Mouse (Mus musculus): ENCODE measurements around the gene Adap2. TPM values are rescaled to one million over a fixed set of nuclear protein-coding genes. Genes with fewer than 3 reads are reported as not detected.
"Not testable (repeated sequence)": the region's sequence is repeated elsewhere in the genome, so short reads cannot be mapped to it uniquely, and the experiment has no call there.

Gene Adap2
- polyA plus RNA-seq, 1 experiment from 2014 or later: 0.73 TPM

- Histone ChIP-seq H3K9me3 (no peaks in the 10 kb centered on the region), H3K36me3 (replicated peaks) (no peaks in the 10 kb centered on the region), H3K27ac (peak within 1 kb of the TSS; percentile 88), H3K27me3 (ENCODE audit: poor library complexity, severe bottlenecking) (no peaks in the 10 kb centered on the region), H3K4me3 (peak within 1 kb of the TSS; percentile 71), H3K4me1 (peaks cover 9% of the 10 kb centered on the region)
- peak; percentile 81 for DNase-seq (ENCODE audit: extremely low spot score, low spot score)
- 2% methylated on average over 33 of the region's 33 CpGs for whole genome bisulfite sequencing
Measured at GRCm38 (mm10) chr11:80183705-80184255, 29.9 kb downstream of the Adap2 start, which contains the start of gene Rnf135. Gene Rnf135, plus strand, starts transcription at chr11:80183851.

GRCm38 (mm10) chr11:80184531-80185071 lies 30.7 kb downstream of the Adap2 start:
- H3K27ac ChIP-seq: no peak overlapping the region
- H3K4me3 ChIP-seq: peak overlapping the region; percentile 71
- no peaks in the 10 kb centered on the region for H3K9me3 ChIP-seq
- DNase-seq (ENCODE audit: extremely low spot score, low spot score): no peak
- H3K27me3 ChIP-seq (ENCODE audit: poor library complexity, severe bottlenecking): no peaks in the 10 kb centered on the region
- 95% methylated on average over 6 of the region's 6 CpGs for WGBS
- peaks cover 9% of the 10 kb centered on the region for H3K4me1 ChIP-seq
- H3K36me3 ChIP-seq (replicated peaks): no peaks in the 10 kb centered on the region; the same call in 1 of the 2 replicates

GRCm38 (mm10) chr11:80185441-80185976 lies 31.6 kb downstream of the Adap2 start:
- H3K9me3 ChIP-seq, H3K4me3 ChIP-seq: not testable (repeated sequence)
- 73% methylated on average over 5 of the region's 5 CpGs for WGBS

DNA sequence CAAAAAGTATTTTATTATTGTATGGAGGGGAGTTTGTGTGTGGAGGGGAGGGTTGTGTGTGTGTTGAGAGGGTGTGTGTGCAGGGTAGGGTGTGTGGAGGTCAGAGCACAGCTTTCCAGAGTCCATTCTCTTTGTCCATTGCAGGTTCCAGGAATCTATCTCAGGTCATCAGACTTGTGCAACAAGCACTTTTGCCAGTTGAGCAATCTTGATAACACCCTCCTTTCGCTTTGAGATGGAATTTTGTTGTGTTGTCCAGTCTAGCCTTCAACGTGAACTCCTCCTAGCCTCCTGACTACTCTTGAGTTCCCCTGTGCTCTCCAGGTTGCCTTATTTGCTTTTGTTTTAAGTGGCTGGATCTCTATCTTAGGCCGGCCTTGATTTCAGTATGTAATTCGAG lies 36.4 kb downstream of the Adap2 start:
- 83% methylated on average over 4 of the region's 4 CpGs for WGBS
- Histone ChIP-seq H3K9me3 (no peaks in the 10 kb centered on the region), H3K36me3 (replicated peaks) (peaks cover 9% of the 10 kb centered on the region), H3K27me3 (ENCODE audit: poor library complexity, severe bottlenecking) (no peaks in the 10 kb centered on the region), H3K27ac (no peak overlapping the region), H3K4me3 (no peak overlapping the region), H3K4me1 (no peaks in the 10 kb centered on the region)
- no peak for DNase-seq (ENCODE audit: extremely low spot score, low spot score)

More at GRCm38 (mm10) chr11:80185441-80185976, 31.6 kb downstream of the Adap2 start:
- H3K27ac ChIP-seq; H3K4me1 ChIP-seq; H3K27me3 ChIP-seq (ENCODE audit: poor library complexity, severe bottlenecking); H3K36me3 ChIP-seq (replicated peaks); DNase-seq (ENCODE audit: extremely low spot score, low spot score): not testable (repeated sequence)

DNA sequence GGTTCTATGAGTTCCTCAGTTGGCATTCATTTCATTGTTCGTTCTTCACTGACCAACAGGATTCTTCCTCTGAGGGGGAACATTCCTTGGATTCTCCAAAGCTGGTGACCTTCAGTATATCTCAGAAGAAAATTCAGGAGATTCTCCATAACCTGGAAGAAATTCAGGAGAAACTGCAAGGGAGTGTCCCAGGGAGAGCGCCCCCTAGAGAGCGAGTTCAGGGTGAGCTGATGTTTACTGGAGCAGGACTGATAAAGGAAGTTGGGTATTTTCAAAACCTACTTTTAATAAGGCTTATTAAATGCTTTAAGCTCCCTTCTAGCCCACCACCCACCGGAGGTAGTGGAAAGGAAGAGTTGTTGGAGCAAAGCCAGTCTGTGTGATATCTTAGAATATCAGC lies 39.9 kb downstream of the Adap2 start:
- Histone ChIP-seq H3K9me3 (no peaks in the 10 kb centered on the region), H3K36me3 (replicated peaks) (peaks cover 9% of the 10 kb centered on the region), H3K27me3 (ENCODE audit: poor library complexity, severe bottlenecking) (no peaks in the 10 kb centered on the region), H3K27ac (no peak overlapping the region), H3K4me3 (no peak overlapping the region), H3K4me1 (no peaks in the 10 kb centered on the region)
- 69% methylated on average over 4 of the region's 4 CpGs for WGBS
- DNase-seq (ENCODE audit: extremely low spot score, low spot score): no peak

GRCm38 (mm10) chr11:80196351-80196750 lies 42.4 kb downstream of the Adap2 start:
- Histone ChIP-seq H3K9me3 (no peaks in the 10 kb centered on the region), H3K4me3 (no peak overlapping the region), H3K27me3 (ENCODE audit: poor library complexity, severe bottlenecking) (no peaks in the 10 kb centered on the region), H3K36me3 (replicated peaks) (peaks cover 9% of the 10 kb centered on the region), H3K27ac (no peak overlapping the region), H3K4me1 (no peaks in the 10 kb centered on the region)
- DNase-seq (ENCODE audit: extremely low spot score, low spot score): no peak
- WGBS: 93% methylated on average over 7 of the region's 7 CpGs

DNA sequence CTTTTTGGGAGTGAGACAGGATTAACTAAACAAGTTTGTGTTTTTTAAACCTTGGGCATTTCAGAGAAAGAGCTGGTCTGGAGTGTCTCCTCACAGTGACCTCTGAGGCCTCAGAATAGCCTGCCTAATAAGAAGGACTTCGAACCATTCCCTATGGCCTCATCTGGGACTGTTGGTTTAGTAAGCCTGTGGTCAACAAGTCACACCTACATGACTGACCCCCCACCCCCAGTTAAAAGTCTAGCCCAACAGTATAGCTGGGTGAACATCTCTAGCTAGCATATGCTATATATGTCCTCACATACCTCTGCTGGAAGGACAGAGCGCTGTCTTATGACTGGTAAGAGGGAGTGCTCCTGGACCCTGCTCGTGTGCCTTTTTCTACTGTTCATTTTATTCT lies 45.4 kb downstream of the Adap2 start:
- H3K4me1 ChIP-seq: no peaks in the 10 kb centered on the region
- peaks cover 5% of the 10 kb centered on the region for H3K36me3 ChIP-seq (replicated peaks)
- no peak for DNase-seq (ENCODE audit: extremely low spot score, low spot score)
- no peaks in the 10 kb centered on the region for H3K27me3 ChIP-seq (ENCODE audit: poor library complexity, severe bottlenecking)
- WGBS: 93% methylated on average over 3 of the region's 3 CpGs
- no peak overlapping the region for H3K27ac ChIP-seq
- no peak overlapping the region for H3K4me3 ChIP-seq
- H3K9me3 ChIP-seq: no peaks in the 10 kb centered on the region

DNA sequence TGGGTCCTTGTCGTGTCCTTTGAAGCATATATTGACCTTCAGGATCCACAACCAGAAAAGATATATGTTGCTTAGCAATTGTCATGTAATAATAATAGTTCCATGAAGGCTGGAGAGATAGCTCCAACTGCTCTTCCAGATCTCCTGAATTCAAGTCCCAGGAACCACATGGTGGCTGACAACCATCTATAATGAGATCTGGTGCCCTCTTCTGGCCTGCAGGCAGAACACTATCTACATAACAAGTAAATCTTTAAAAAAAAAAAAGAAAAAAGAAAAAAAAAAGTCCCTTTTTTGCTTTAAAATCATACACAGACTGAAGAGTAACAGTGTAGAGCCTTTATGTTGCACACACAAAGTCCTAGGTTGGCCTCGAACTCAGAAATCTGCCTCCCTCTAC lies 45.9 kb downstream of the Adap2 start:
- Histone ChIP-seq H3K4me3 (no peak overlapping the region), H3K27me3 (ENCODE audit: poor library complexity, severe bottlenecking) (no peaks in the 10 kb centered on the region), H3K4me1 (no peaks in the 10 kb centered on the region), H3K36me3 (replicated peaks) (peaks cover under 1% of the 10 kb centered on the region), H3K9me3 (no peaks in the 10 kb centered on the region), H3K27ac (no peak overlapping the region)
- no peak for DNase-seq (ENCODE audit: extremely low spot score, low spot score)
- WGBS: 98% methylated on average over 2 of the region's 2 CpGs

DNA sequence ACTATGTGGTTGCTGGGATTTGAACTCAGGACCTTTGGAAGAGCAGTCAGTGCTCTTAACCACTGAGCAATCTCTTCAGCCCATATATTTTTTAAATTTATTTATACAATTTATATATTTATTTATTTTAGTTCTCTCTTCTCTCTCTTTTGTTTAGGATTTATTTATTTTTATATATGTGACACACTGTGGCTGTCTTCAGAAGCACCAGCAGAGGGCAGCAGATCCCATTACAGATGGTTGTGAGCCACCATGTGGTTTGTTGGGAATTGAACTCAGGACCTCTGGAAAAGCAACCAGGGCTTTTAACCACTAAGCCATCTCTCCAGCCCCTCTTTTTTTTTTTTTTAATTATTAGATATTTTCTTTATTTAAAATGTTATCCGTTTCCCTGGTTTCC lies 46.4 kb downstream of the Adap2 start:
- no peaks in the 10 kb centered on the region for H3K4me1 ChIP-seq
- H3K36me3 ChIP-seq (replicated peaks): no peaks in the 10 kb centered on the region
- H3K27ac ChIP-seq: no peak overlapping the region
- no peaks in the 10 kb centered on the region for H3K9me3 ChIP-seq
- DNase-seq (ENCODE audit: extremely low spot score, low spot score): no peak
- H3K27me3 ChIP-seq (ENCODE audit: poor library complexity, severe bottlenecking): no peaks in the 10 kb centered on the region
- no peak overlapping the region for H3K4me3 ChIP-seq
- 68% methylated on average over 1 of the region's 1 CpGs for WGBS

DNA sequence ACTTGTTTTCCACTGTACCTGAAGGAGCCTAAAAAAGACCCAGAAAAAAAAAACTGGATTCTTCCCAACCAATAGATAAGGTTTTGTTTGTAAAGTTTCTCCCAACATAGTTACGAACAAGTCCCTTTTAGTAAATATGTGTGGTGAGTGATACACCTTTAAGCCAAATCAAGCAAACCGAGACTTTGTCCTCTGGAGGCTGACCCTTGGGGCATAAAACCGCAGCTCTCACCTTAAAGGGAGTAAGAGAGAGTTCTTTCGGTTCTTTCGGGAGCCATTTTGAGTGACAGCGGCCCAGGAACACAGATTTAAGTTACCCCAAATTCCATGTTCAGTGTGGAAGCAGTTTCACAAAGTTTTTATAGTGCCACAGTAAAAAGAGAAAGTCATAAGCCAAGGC lies 48.4 kb downstream of the Adap2 start:
- Histone ChIP-seq H3K4me3 (no peak overlapping the region), H3K9me3 (no peaks in the 10 kb centered on the region), H3K4me1 (no peaks in the 10 kb centered on the region), H3K36me3 (replicated peaks) (no peaks in the 10 kb centered on the region), H3K27ac (no peak overlapping the region), H3K27me3 (ENCODE audit: poor library complexity, severe bottlenecking) (no peaks in the 10 kb centered on the region)
- DNase-seq (ENCODE audit: extremely low spot score, low spot score): no peak
- 83% methylated on average over 6 of the region's 6 CpGs for WGBS

- H3K27ac ChIP-seq: no peak overlapping the region
- no peaks in the 10 kb centered on the region for H3K9me3 ChIP-seq
- H3K36me3 ChIP-seq (replicated peaks): no peaks in the 10 kb centered on the region
- WGBS: 82% methylated on average over 3 of the region's 3 CpGs
- H3K4me1 ChIP-seq: no peaks in the 10 kb centered on the region
- no peak overlapping the region for H3K4me3 ChIP-seq
- H3K27me3 ChIP-seq (ENCODE audit: poor library complexity, severe bottlenecking): no peaks in the 10 kb centered on the region
- no peak for DNase-seq (ENCODE audit: extremely low spot score, low spot score)
Measured at GRCm38 (mm10) chr11:80204037-80204436, 50.1 kb downstream of the Adap2 start.

GRCm38 (mm10) chr11:80204941-80205340 lies 51.0 kb downstream of the Adap2 start:
- 67% methylated on average over 5 of the region's 5 CpGs for WGBS
- Histone ChIP-seq H3K36me3 (replicated peaks) (no peaks in the 10 kb centered on the region), H3K27ac (no peak overlapping the region), H3K27me3 (ENCODE audit: poor library complexity, severe bottlenecking) (no peaks in the 10 kb centered on the region), H3K9me3 (no peaks in the 10 kb centered on the region), H3K4me3 (no peak overlapping the region), H3K4me1 (peaks cover 2% of the 10 kb centered on the region)
- DNase-seq (ENCODE audit: extremely low spot score, low spot score): no peak

DNA sequence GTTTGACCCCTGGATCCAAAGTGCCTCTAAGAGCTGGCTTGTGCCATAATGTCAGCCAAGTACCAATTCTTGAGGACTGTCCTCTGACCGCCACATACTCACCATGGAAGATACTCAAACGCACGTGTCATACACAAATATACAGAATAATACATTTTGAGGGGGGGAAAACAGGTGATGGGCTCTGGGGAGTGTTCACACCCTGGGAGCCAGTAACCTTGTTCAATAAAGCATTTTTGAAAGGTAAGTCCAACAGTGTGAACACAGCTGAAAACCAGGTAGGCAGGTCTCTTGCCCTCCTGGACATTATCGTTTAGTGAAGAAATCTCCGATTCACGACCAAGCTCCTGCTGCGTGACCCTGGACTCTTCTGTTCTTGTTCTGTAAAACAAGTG lies 54.6 kb downstream of the Adap2 start:
- Histone ChIP-seq H3K4me3 (peak overlapping the region; percentile 94), H3K4me1 (peaks cover 11% of the 10 kb centered on the region), H3K36me3 (replicated peaks) (peaks cover 17% of the 10 kb centered on the region), H3K27me3 (ENCODE audit: poor library complexity, severe bottlenecking) (no peaks in the 10 kb centered on the region), H3K27ac (no peak overlapping the region), H3K9me3 (no peaks in the 10 kb centered on the region)
- 36% methylated on average over 7 of the region's 7 CpGs for WGBS
- no peak for DNase-seq (ENCODE audit: extremely low spot score, low spot score)

Measured in forebrain, embryonic 10.5 days (tissue).